Mouse (Mus musculus) cerebellum, adult 9-10 months (tissue): ENCODE results near the gene Gal3st1.
"Not testable (repeated sequence)": the region's sequence is repeated elsewhere in the genome, so short reads cannot be mapped to it uniquely, and the experiment has no call there.

ENCODE experiments used
- DNase-seq: peaks from one replicate; pipeline ENCODE4 v3.0.0; 2022

Gene Gal3st1

GRCm38 (mm10) chr11:3983291-3983862, at the start of gene Gal3st1:
Gene Gal3st1 (plus strand): TSS chr11:3983636.
- DNase-seq: no peak

GRCm38 (mm10) chr11:3933756-3934285, 49.6 kb upstream of the Gal3st1 start:
- DNase-seq: no peak

- no peak for DNase-seq
Observed at GRCm38 (mm10) chr11:3935135-3935534, 48.3 kb upstream of the Gal3st1 start.

- no peak for DNase-seq
Observed at GRCm38 (mm10) chr11:3936318-3936717, 47.1 kb upstream of the Gal3st1 start.

GRCm38 (mm10) chr11:3937321-3937874, 46.0 kb upstream of the Gal3st1 start:
- no peak for DNase-seq

GRCm38 (mm10) chr11:3941371-3941770, 42.1 kb upstream of the Gal3st1 start:
- no peak for DNase-seq

- DNase-seq: no peak
Observed at GRCm38 (mm10) chr11:3946386-3946785, 37.0 kb upstream of the Gal3st1 start.

- DNase-seq: not testable (repeated sequence)
Observed at GRCm38 (mm10) chr11:3954876-3955275, 28.6 kb upstream of the Gal3st1 start.

GRCm38 (mm10) chr11:3955371-3955770, 28.1 kb upstream of the Gal3st1 start:
- not testable (repeated sequence) for DNase-seq

GRCm38 (mm10) chr11:3960901-3961300, 22.5 kb upstream of the Gal3st1 start:
- no peak for DNase-seq

- DNase-seq: no peak
Observed at GRCm38 (mm10) chr11:3961761-3962160, 21.7 kb upstream of the Gal3st1 start.

GRCm38 (mm10) chr11:3963155-3963554, 20.3 kb upstream of the Gal3st1 start:
- peak; percentile 20 for DNase-seq

- peak; percentile 92 for DNase-seq
Observed at GRCm38 (mm10) chr11:3963610-3964415, 19.6 kb upstream of the Gal3st1 start, which contains the start of gene Pes1. Gene Pes1 (plus strand): TSS chr11:3963975.

- no peak for DNase-seq
Observed at GRCm38 (mm10) chr11:3964416-3965172, 18.8 kb upstream of the Gal3st1 start.

GRCm38 (mm10) chr11:3969837-3970236, 13.6 kb upstream of the Gal3st1 start:
- DNase-seq: no peak

GRCm38 (mm10) chr11:3970361-3970760, 13.1 kb upstream of the Gal3st1 start:
- DNase-seq: no peak

- no peak for DNase-seq
Observed at GRCm38 (mm10) chr11:3973081-3973480, 10.4 kb upstream of the Gal3st1 start.

GRCm38 (mm10) chr11:3974311-3974710, 9.1 kb upstream of the Gal3st1 start:
- DNase-seq: no peak

- DNase-seq: no peak
Observed at GRCm38 (mm10) chr11:3976678-3977077, 6.8 kb upstream of the Gal3st1 start, which contains the start of gene 4930556J24Rik. Gene 4930556J24Rik (minus strand): TSS chr11:3976778.

- DNase-seq: no peak
Observed at GRCm38 (mm10) chr11:3978421-3978820, 5.0 kb upstream of the Gal3st1 start.

- DNase-seq: no peak
Observed at GRCm38 (mm10) chr11:3981536-3981935, 1.9 kb upstream of the Gal3st1 start.

- no peak for DNase-seq
Observed at GRCm38 (mm10) chr11:3982275-3983209, 894 bp upstream of the Gal3st1 start.
